Mouse (Mus musculus): ENCODE measurements at regions not wholly inside any gene's neighbourhood (a gene's known extent, or its start where the extent isn't known, plus 50 kb on each side); places are given as distances from the start of the nearest gene placed in this dataset.

- DNase-seq = no peak
Measured at GRCm38 (mm10) chr5:119149389-119150185, 520.9 kb upstream of the Tbx3 start.

GRCm38 (mm10) chr5:119153086-119153485 is 517.4 kb upstream of the Tbx3 start:
- DNase-seq = no peak

- no peak for DNase-seq
Measured at GRCm38 (mm10) chr5:119156638-119157037, 513.8 kb upstream of the Tbx3 start.

- DNase-seq = no peak
Measured at GRCm38 (mm10) chr5:119158171-119158570, 512.3 kb upstream of the Tbx3 start.

GRCm38 (mm10) chr5:119162132-119162675 is 508.3 kb upstream of the Tbx3 start:
- no peak for DNase-seq

GRCm38 (mm10) chr5:119167718-119168117 is 502.8 kb upstream of the Tbx3 start:
- no peak for DNase-seq

GRCm38 (mm10) chr5:119169274-119169673 is 501.2 kb upstream of the Tbx3 start:
- DNase-seq = no peak

GRCm38 (mm10) chr5:119171626-119172025 is 498.8 kb upstream of the Tbx3 start:
- no peak for DNase-seq

GRCm38 (mm10) chr5:119178805-119179204 is 491.7 kb upstream of the Tbx3 start:
- no peak for DNase-seq

- DNase-seq = no peak
Measured at GRCm38 (mm10) chr5:119183545-119184047, 486.9 kb upstream of the Tbx3 start.

- no peak for DNase-seq
Measured at GRCm38 (mm10) chr5:119186611-119187010, 483.9 kb upstream of the Tbx3 start.

- no peak for DNase-seq
Measured at GRCm38 (mm10) chr5:119188476-119188875, 482.0 kb upstream of the Tbx3 start.

GRCm38 (mm10) chr5:119193699-119194681 is 476.5 kb upstream of the Tbx3 start:
- peak in 1 of 2 experiments; percentile 9 for DNase-seq

- no peak for DNase-seq
Measured at GRCm38 (mm10) chr5:119199906-119200305, 470.6 kb upstream of the Tbx3 start.

- DNase-seq = no peak
Measured at GRCm38 (mm10) chr5:119201251-119201650, 469.2 kb upstream of the Tbx3 start.

GRCm38 (mm10) chr5:119204736-119205135 is 465.7 kb upstream of the Tbx3 start:
- DNase-seq = no peak

GRCm38 (mm10) chr5:119208077-119208476 is 462.4 kb upstream of the Tbx3 start:
- no peak for DNase-seq

- no peak for DNase-seq
Measured at GRCm38 (mm10) chr5:119213196-119213595, 457.3 kb upstream of the Tbx3 start.

- DNase-seq = no peak
Measured at GRCm38 (mm10) chr5:119213692-119214357, 456.6 kb upstream of the Tbx3 start.

GRCm38 (mm10) chr5:119214937-119215336 is 455.5 kb upstream of the Tbx3 start:
- no peak for DNase-seq

- no peak for DNase-seq
Measured at GRCm38 (mm10) chr5:119215364-119215763, 455.1 kb upstream of the Tbx3 start.

GRCm38 (mm10) chr5:119216146-119216545 is 454.3 kb upstream of the Tbx3 start:
- DNase-seq = no peak

GRCm38 (mm10) chr5:119217077-119217476 is 453.4 kb upstream of the Tbx3 start:
- DNase-seq = no peak

All from kidney, adult 8-10 months (tissue).